Mouse (Mus musculus): ENCODE measurements around the gene Gm44973. TPM values are rescaled to one million over a fixed set of nuclear protein-coding genes. Genes with fewer than 3 reads are reported as not detected.

The Gm44973 gene
- total RNA-seq (2014; fragmentation: Nextera tagmentation) (6.7 TPM in 1 of 2 replicates, not detected in the other), total RNA-seq (2017) (not detected in 2 replicates), polyA plus RNA-seq (2012) (not detected in 2 replicates)

DNA sequence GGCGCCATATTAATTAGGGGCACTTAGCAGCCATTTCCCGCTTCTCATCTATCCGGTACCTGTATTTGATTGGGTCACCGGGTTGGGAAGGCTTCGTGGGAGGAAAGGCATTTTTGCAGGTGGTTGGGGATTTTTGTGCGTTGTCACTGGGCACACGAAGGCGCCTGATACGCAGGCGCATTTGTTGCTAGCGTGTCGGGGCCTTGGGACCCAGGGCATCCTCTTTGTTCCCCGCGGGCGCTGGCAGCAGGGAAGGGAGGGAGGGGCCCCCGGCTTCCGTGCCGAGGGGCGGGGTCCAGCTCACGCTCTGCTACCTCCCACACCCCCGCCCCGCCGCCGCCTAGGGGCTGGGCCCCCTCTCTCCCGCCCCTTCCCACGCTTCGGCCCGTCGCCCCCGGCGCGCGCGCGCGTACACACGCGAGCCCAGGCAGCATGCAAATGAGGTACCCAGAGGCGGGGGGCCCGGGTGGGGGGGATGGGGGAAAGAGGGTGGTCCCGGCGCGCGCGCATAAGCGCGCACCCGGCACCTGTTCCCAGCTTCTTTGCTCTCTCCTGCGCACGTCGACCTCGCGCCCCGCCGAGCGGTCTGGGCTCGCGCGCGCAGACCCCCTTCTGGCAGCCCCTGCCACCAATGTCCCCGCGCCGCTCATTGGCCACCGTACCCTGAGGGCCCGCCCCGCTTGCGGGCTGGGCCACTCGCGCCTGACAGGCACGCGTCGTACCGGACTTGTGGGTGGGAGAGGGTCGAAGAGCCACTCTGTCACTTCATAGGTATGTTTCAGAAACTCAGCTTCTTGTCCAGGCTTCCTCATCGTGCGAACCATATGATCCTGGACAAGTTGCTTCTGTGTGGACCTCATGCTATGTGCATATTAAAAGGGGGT lies at the start of gene Gm44973:
Gm44973 (plus strand) TSS at position 379 of the 884 bp plus-strand sequence.
- peaks cover 56% of the 10 kb centered on the region for H3K4me1 ChIP-seq (ENCODE audit: insufficient read depth, low read depth, low read length)
- TF ChIP-seq CTCF (IDR thresholded peaks at IDR 0.05; ENCODE audit: low read depth, low read length): no peak
- TF ChIP-seq TAL1 (conservative IDR thresholded peaks at IDR 0.05; ENCODE audit: low read depth, low read length): no peak
- TF ChIP-seq POLR2AphosphoS5 (IDR thresholded peaks at IDR 0.05; ENCODE audit: insufficient replicate concordance, low read depth, low read length): no peak
- no peak for TF ChIP-seq GATA1 (IDR thresholded peaks at IDR 0.05; ENCODE audit: borderline replicate concordance, low read length)
- TF ChIP-seq GATA2 (IDR thresholded peaks at IDR 0.05; ENCODE audit: borderline replicate concordance, low read depth, low read length): no peak
- no peaks in the 10 kb centered on the region for H3K27me3 ChIP-seq (ENCODE audit: insufficient read depth, low read length)
- H3K4me3 ChIP-seq (ENCODE audit: low read depth, low read length): peak within 1 kb of the TSS; percentile 78
- DNase-seq (ENCODE audit: low spot score) (peak; percentile 82), ATAC-seq (ENCODE audit: extremely low read depth, insufficient number of reproducible peaks, low FRiP score, poor library complexity, severe bottlenecking) (peak; percentile 45)
- H3K36me3 ChIP-seq (replicated peaks): peaks cover 49% of the 10 kb centered on the region
- peaks cover 13% of the 10 kb centered on the region for H3K9me3 ChIP-seq (replicated peaks)

DNA sequence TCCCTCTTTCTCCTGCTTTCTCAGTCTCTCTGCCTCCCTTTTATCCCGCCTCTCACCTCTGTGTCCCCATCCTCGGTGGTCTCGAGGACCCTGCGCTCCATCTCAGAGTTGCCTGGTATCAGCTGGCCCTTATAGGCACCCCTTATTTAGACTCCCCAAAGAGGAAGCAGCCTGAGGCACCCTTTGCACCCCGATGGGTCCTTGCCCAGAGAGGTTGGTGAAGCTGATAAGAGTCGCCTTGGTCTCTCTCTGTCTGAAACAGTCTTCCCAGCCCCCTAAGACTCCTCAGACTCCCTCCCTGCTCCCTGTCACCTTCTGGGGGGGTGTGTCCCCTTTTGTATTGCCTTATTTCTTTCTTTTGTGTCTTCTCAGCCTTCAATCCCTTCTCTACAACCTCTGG lies 44.2 kb upstream of the Gm44973 start, which contains the start of gene Sbk3:
Sbk3 (minus strand) TSS at position 101 of the 400 bp plus-strand sequence.
- ATAC-seq (ENCODE audit: extremely low read depth, insufficient number of reproducible peaks, low FRiP score, poor library complexity, severe bottlenecking): no peak
- no peaks in the 10 kb centered on the region for H3K36me3 ChIP-seq (replicated peaks)
- H3K27me3 ChIP-seq (ENCODE audit: insufficient read depth, low read length): peaks cover 26% of the 10 kb centered on the region
- H3K4me1 ChIP-seq (ENCODE audit: insufficient read depth, low read depth, low read length): peaks cover 2% of the 10 kb centered on the region; the same call in 1 of the 2 replicates
- no peak for TF ChIP-seq GATA2 (IDR thresholded peaks at IDR 0.05; ENCODE audit: borderline replicate concordance, low read depth, low read length)
- no peak for TF ChIP-seq CTCF (IDR thresholded peaks at IDR 0.05; ENCODE audit: low read depth, low read length)
- no peak for TF ChIP-seq POLR2AphosphoS5 (IDR thresholded peaks at IDR 0.05; ENCODE audit: insufficient replicate concordance, low read depth, low read length)
- TF ChIP-seq GATA1 (IDR thresholded peaks at IDR 0.05; ENCODE audit: borderline replicate concordance, low read length): no peak
- TF ChIP-seq TAL1 (conservative IDR thresholded peaks at IDR 0.05; ENCODE audit: low read depth, low read length): no peak
- no peak within 1 kb of the TSS for H3K4me3 ChIP-seq (ENCODE audit: low read depth, low read length)
- DNase-seq (ENCODE audit: low spot score): no peak
- no peaks in the 10 kb centered on the region for H3K9me3 ChIP-seq (replicated peaks)

DNA sequence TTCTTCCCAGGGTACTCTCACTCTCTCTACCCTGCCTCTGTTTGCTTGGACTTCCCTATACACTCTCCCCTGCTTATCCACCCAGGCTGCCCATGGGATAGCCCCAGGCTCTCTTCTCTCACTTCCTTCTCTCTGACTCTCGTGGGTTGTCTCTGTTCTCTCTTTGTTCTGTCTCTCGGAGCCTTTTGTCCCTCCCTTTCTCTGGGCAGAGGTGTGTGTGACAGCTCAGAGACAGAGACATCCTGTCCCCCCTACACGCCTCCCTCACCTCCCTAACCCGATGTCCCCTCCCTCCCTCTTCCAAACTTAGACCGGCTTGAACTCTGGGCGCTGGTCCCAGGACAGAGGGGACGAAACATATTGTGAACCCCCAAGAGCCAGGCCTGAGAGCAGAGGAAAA lies 43.6 kb upstream of the Gm44973 start:
- Histone ChIP-seq H3K27me3 (ENCODE audit: insufficient read depth, low read length) (peaks cover 26% of the 10 kb centered on the region), H3K36me3 (replicated peaks) (no peaks in the 10 kb centered on the region), H3K4me1 (ENCODE audit: insufficient read depth, low read depth, low read length) (peaks cover 2% of the 10 kb centered on the region; the same call in 1 of the 2 replicates), H3K9me3 (replicated peaks) (peaks cover under 1% of the 10 kb centered on the region), H3K4me3 (ENCODE audit: low read depth, low read length) (no peak overlapping the region)
- ATAC-seq (ENCODE audit: extremely low read depth, insufficient number of reproducible peaks, low FRiP score, poor library complexity, severe bottlenecking) (no peak), DNase-seq (ENCODE audit: low spot score) (no peak)
- no peak for TF ChIP-seq CTCF (IDR thresholded peaks at IDR 0.05; ENCODE audit: low read depth, low read length)
- TF ChIP-seq TAL1 (conservative IDR thresholded peaks at IDR 0.05; ENCODE audit: low read depth, low read length): no peak
- TF ChIP-seq GATA2 (IDR thresholded peaks at IDR 0.05; ENCODE audit: borderline replicate concordance, low read depth, low read length): no peak
- TF ChIP-seq GATA1 (IDR thresholded peaks at IDR 0.05; ENCODE audit: borderline replicate concordance, low read length): no peak
- TF ChIP-seq POLR2AphosphoS5 (IDR thresholded peaks at IDR 0.05; ENCODE audit: insufficient replicate concordance, low read depth, low read length): no peak

DNA sequence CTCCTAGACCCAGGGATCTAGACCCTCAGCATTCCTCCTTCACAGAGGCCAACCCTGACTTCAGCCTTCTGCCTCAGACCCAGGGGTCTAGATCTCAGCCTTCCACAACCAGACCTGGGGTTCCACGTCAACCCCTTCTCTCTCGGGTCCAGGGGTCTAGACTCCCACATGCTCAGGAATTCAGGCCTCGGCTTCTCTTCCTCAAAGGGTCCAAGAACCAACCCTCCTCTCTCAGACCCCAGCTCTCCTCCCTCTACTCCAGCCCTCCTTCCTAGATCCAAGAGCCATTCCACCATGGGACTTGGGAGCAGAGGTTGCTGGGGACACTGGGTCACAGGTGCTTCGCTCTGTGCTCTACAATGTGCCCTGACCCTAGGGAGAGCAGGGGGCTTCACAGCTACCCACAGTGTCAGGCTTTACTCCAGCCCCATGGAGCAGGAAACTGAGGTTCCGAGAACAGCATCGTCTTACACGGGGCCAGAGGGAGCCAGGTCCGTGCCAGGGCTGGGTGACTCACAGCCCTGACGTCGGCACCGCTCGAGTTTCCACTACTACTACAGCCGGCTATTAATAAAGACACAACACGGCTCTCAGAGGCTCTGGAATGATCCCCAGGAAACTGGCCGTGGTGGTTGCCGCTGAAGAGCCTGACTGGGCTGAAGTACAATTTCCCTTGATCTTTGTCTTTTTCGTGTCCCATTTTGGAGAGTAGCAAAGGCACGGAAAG lies 42.8 kb upstream of the Gm44973 start:
- peaks cover 2% of the 10 kb centered on the region; the same call in 1 of the 2 replicates for H3K4me1 ChIP-seq (ENCODE audit: insufficient read depth, low read depth, low read length)
- H3K27me3 ChIP-seq (ENCODE audit: insufficient read depth, low read length): peaks cover 24% of the 10 kb centered on the region
- peaks cover 3% of the 10 kb centered on the region for H3K9me3 ChIP-seq (replicated peaks)
- no peak overlapping the region for H3K4me3 ChIP-seq (ENCODE audit: low read depth, low read length)
- TF ChIP-seq CTCF (IDR thresholded peaks at IDR 0.05; ENCODE audit: low read depth, low read length) (no peak), POLR2AphosphoS5 (IDR thresholded peaks at IDR 0.05; ENCODE audit: insufficient replicate concordance, low read depth, low read length) (no peak), GATA2 (IDR thresholded peaks at IDR 0.05; ENCODE audit: borderline replicate concordance, low read depth, low read length) (no peak)
- H3K36me3 ChIP-seq (replicated peaks): no peaks in the 10 kb centered on the region
- DNase-seq (ENCODE audit: low spot score) (no peak), ATAC-seq (ENCODE audit: extremely low read depth, insufficient number of reproducible peaks, low FRiP score, poor library complexity, severe bottlenecking) (no peak)

DNA sequence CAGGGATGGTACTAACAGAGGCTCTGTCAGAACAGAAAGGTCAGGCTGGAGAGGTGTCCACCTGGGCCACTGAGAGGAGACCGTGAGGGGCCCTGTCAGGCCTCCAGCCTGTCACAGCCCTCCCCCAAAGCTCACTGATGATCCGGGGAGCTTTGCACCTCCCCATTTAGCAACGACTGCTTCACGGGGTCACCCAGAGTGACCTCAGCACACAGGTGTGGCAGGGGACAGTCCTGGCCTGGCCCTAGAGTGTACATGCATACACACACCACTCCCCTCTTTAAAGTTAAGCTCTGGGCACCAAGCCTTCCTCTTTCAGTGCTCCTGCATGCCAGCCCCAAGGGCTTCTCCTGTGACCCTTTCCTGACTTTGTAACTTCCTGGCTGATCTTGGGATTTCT lies 39.8 kb upstream of the Gm44973 start:
- peaks cover 3% of the 10 kb centered on the region for H3K9me3 ChIP-seq (replicated peaks)
- no peak for ATAC-seq (ENCODE audit: extremely low read depth, insufficient number of reproducible peaks, low FRiP score, poor library complexity, severe bottlenecking)
- H3K4me1 ChIP-seq (ENCODE audit: insufficient read depth, low read depth, low read length): peaks cover 2% of the 10 kb centered on the region; the same call in 1 of the 2 replicates
- H3K4me3 ChIP-seq (ENCODE audit: low read depth, low read length): no peak overlapping the region
- no peaks in the 10 kb centered on the region for H3K36me3 ChIP-seq (replicated peaks)
- no peak for DNase-seq (ENCODE audit: low spot score)
- TF ChIP-seq GATA1 (IDR thresholded peaks at IDR 0.05; ENCODE audit: borderline replicate concordance, low read length) (no peak), GATA2 (IDR thresholded peaks at IDR 0.05; ENCODE audit: borderline replicate concordance, low read depth, low read length) (no peak)
- H3K27me3 ChIP-seq (ENCODE audit: insufficient read depth, low read length): peaks cover 18% of the 10 kb centered on the region

DNA sequence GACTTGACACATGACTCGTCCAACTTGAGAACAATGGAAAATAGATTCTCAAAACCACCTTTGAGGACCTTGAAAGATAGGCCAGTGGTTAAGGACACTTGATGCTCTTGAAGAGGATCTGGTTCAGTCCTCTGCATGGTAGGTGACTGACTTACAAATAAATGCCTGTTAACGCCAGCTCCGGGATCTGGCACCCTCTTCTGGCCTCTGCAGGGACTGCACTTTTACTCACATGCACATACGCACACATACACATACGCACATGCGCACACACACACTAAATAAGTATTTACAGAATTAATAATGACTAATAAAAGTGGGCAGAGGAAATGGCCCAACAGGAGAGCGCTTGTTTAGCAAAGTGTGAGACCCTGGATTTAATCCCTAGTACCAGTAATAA lies 38.5 kb upstream of the Gm44973 start:
- no peaks in the 10 kb centered on the region for H3K36me3 ChIP-seq (replicated peaks)
- TF ChIP-seq POLR2AphosphoS5 (IDR thresholded peaks at IDR 0.05; ENCODE audit: insufficient replicate concordance, low read depth, low read length): no peak
- no peak for TF ChIP-seq GATA1 (IDR thresholded peaks at IDR 0.05; ENCODE audit: borderline replicate concordance, low read length)
- TF ChIP-seq GATA2 (IDR thresholded peaks at IDR 0.05; ENCODE audit: borderline replicate concordance, low read depth, low read length): no peak
- TF ChIP-seq TAL1 (conservative IDR thresholded peaks at IDR 0.05; ENCODE audit: low read depth, low read length): no peak
- no peak for TF ChIP-seq CTCF (IDR thresholded peaks at IDR 0.05; ENCODE audit: low read depth, low read length)
- ATAC-seq (ENCODE audit: extremely low read depth, insufficient number of reproducible peaks, low FRiP score, poor library complexity, severe bottlenecking) (no peak), DNase-seq (ENCODE audit: low spot score) (no peak)
- H3K4me1 ChIP-seq (ENCODE audit: insufficient read depth, low read depth, low read length): 0 out of 2 replicates have a peak, but pooled peaks cover 2% of the 10 kb centered on the region
- H3K27me3 ChIP-seq (ENCODE audit: insufficient read depth, low read length): peaks cover 12% of the 10 kb centered on the region
- H3K4me3 ChIP-seq (ENCODE audit: low read depth, low read length): no peak overlapping the region
- H3K9me3 ChIP-seq (replicated peaks): peaks cover 3% of the 10 kb centered on the region

All from G1E (cell line).